Mouse (Mus musculus) stomach, embryonic 16.5 days (tissue): Measurements from ENCODE around the gene Gpr179. TPM values are rescaled to one million over a fixed set of nuclear protein-coding genes. Genes with fewer than 3 reads are reported as not detected.

ENCODE experiments used
- ATAC-seq: fragments of 200-750 bp; cut with Nextera tagmentation; 2 replicates; pipeline ENCODE4 v1.8.0; 2017; ENCODE audit warnings: moderate number of reproducible peaks, moderate TSS enrichment; ENCODE audit not compliant: insufficient read depth, low FRiP score
- H3K27ac ChIP-seq: fragments of 300-500 bp; sonication (generic); 2 replicates; pipeline ENCODE4 v1.5.1; 2014; ENCODE audit warnings: low read length
- H3K27me3 ChIP-seq: fragments of 300-500 bp; sonication (generic); 2 replicates; pipeline ENCODE4 v1.6.1; 2014; ENCODE audit warnings: low read length, control low read depth, mixed read lengths; ENCODE audit not compliant: control insufficient read depth, insufficient read depth
- H3K36me3 ChIP-seq: fragments of 300-500 bp; sonication (generic); 2 replicates; pipeline ENCODE4 v1.6.1; 2014; ENCODE audit warnings: low read length; ENCODE audit not compliant: control insufficient read depth, insufficient read depth
- H3K4me1 ChIP-seq: fragments of 300-500 bp; sonication (generic); 2 replicates; pipeline ENCODE4 v1.6.1; 2014; ENCODE audit warnings: low read length, control low read depth, mixed read lengths; ENCODE audit not compliant: control insufficient read depth, insufficient read depth
- H3K4me2 ChIP-seq: fragments of 300-500 bp; sonication (generic); 2 replicates; pipeline ENCODE4 v1.6.1; 2014; ENCODE audit warnings: low read depth, low read length, mixed read lengths
- H3K4me3 ChIP-seq: fragments of 300-500 bp; sonication (generic); replicated peaks from 2 replicates; pipeline ENCODE4 v1.5.1; 2014; ENCODE audit warnings: mild to moderate bottlenecking, low read length
- H3K9ac ChIP-seq: fragments of 300-500 bp; sonication (generic); 2 replicates; pipeline ENCODE4 v1.6.1; 2014; ENCODE audit warnings: low read length
- H3K9me3 ChIP-seq: fragments of 300-500 bp; sonication (generic); replicated peaks from 2 replicates; pipeline ENCODE4 v1.6.1; 2016; ENCODE audit warnings: low read length, control low read depth; ENCODE audit not compliant: control insufficient read depth
- WGBS: fragments of 180-500 bp; shearing (Covaris S2); extraction: QIAGEN DNeasy Blood & Tissue Kit; methylation state at CpG from one replicate; pipeline ENCODE4 v1.1.7; 2014; 5-methylcytosine and 5-hydroxymethylcytosine counted together
- polyA plus RNA-seq: library from polyadenylated mRNA; unstranded; fragments of >200 nt; fragmentation: Nextera tagmentation; extraction: Ambion mirVana; gene quantifications from 2 replicates; pipeline ENCODE4 v1.2.1, GENCODE M21; 2015

Gene Gpr179
- polyA plus RNA-seq, 1 experiment from 2014 or later = 0.25 TPM

- Histone ChIP-seq H3K27me3 (no peaks in the 10 kb centered on the region), H3K4me1 (peaks cover 25% of the 10 kb centered on the region), H3K9ac (no peak overlapping the region), H3K27ac (no peak overlapping the region), H3K36me3 (no peaks in the 10 kb centered on the region), H3K4me2 (no peak overlapping the region), H3K9me3 (no peaks in the 10 kb centered on the region), H3K4me3 (no peak overlapping the region)
- WGBS = 90% methylated on average over 11 of the region's 11 CpGs
- ATAC-seq = no peak
These were observed 44.4 kb downstream of the Gpr179 start for GRCm38 (mm10) chr11:97307294-97308069.

- Histone ChIP-seq H3K36me3 (no peaks in the 10 kb centered on the region), H3K4me2 (no peak overlapping the region), H3K4me1 (peaks cover 30% of the 10 kb centered on the region), H3K4me3 (no peak overlapping the region), H3K9ac (no peak overlapping the region), H3K27ac (peak overlapping the region; percentile 57), H3K27me3 (no peaks in the 10 kb centered on the region), H3K9me3 (no peaks in the 10 kb centered on the region)
- WGBS = 34% methylated on average over 5 of the region's 5 CpGs
- no peak for ATAC-seq
These were observed 47.2 kb downstream of the Gpr179 start for GRCm38 (mm10) chr11:97304631-97305030.

- Histone ChIP-seq H3K9ac (peak overlapping the region; percentile 21; the same call in 1 of the 2 replicates), H3K4me2 (peak overlapping the region; percentile 2; the same call in 1 of the 2 replicates), H3K4me1 (peaks cover 21% of the 10 kb centered on the region), H3K4me3 (no peak overlapping the region), H3K27ac (peak overlapping the region; percentile 93), H3K9me3 (no peaks in the 10 kb centered on the region), H3K27me3 (no peaks in the 10 kb centered on the region), H3K36me3 (no peaks in the 10 kb centered on the region)
- peak; percentile 90 for ATAC-seq
- 10% methylated on average over 7 of the region's 7 CpGs for WGBS
These were observed 49.6 kb downstream of the Gpr179 start for GRCm38 (mm10) chr11:97302231-97302781.

GRCm38 (mm10) chr11:97301406-97301805, 50.5 kb downstream of the Gpr179 start:
- Histone ChIP-seq H3K9ac (no peak overlapping the region), H3K9me3 (no peaks in the 10 kb centered on the region), H3K4me1 (peaks cover 21% of the 10 kb centered on the region), H3K36me3 (no peaks in the 10 kb centered on the region), H3K27me3 (no peaks in the 10 kb centered on the region), H3K4me3 (no peak overlapping the region), H3K4me2 (no peak overlapping the region), H3K27ac (peak overlapping the region; percentile 93)
- ATAC-seq = no peak
- WGBS = 82% methylated on average over 16 of the region's 16 CpGs

GRCm38 (mm10) chr11:97299939-97300338, 51.9 kb downstream of the Gpr179 start:
- no peak overlapping the region for H3K9ac ChIP-seq
- H3K4me3 ChIP-seq = no peak overlapping the region
- peaks cover 21% of the 10 kb centered on the region for H3K4me1 ChIP-seq
- H3K4me2 ChIP-seq = no peak overlapping the region
- ATAC-seq = no peak
- WGBS = 82% methylated on average over 2 of the region's 2 CpGs
- H3K36me3 ChIP-seq = no peaks in the 10 kb centered on the region
- H3K9me3 ChIP-seq = no peaks in the 10 kb centered on the region
- H3K27me3 ChIP-seq = no peaks in the 10 kb centered on the region
- no peak overlapping the region for H3K27ac ChIP-seq

- no peaks in the 10 kb centered on the region for H3K9me3 ChIP-seq
- H3K4me2 ChIP-seq = no peak overlapping the region
- H3K36me3 ChIP-seq = no peaks in the 10 kb centered on the region
- ATAC-seq = no peak
- no peak overlapping the region for H3K9ac ChIP-seq
- no peak overlapping the region for H3K27ac ChIP-seq
- WGBS = 87% methylated on average over 3 of the region's 4 CpGs
- H3K4me1 ChIP-seq = peaks cover 3% of the 10 kb centered on the region
- H3K27me3 ChIP-seq = no peaks in the 10 kb centered on the region
- H3K4me3 ChIP-seq = no peak overlapping the region
These were observed 55.3 kb downstream of the Gpr179 start for GRCm38 (mm10) chr11:97296542-97296941.

- 84% methylated on average over 1 of the region's 1 CpGs for WGBS
- no peaks in the 10 kb centered on the region for H3K27me3 ChIP-seq
- no peaks in the 10 kb centered on the region for H3K36me3 ChIP-seq
- 0 out of 2 replicates have a peak, but pooled peaks cover 4% of the 10 kb centered on the region for H3K4me1 ChIP-seq
- ATAC-seq = no peak
- H3K9me3 ChIP-seq = no peaks in the 10 kb centered on the region
- H3K4me3 ChIP-seq = no peak overlapping the region
- H3K4me2 ChIP-seq = no peak overlapping the region
- no peak overlapping the region for H3K9ac ChIP-seq
- no peak overlapping the region for H3K27ac ChIP-seq
These were observed 59.1 kb downstream of the Gpr179 start for GRCm38 (mm10) chr11:97292731-97293130.

GRCm38 (mm10) chr11:97289276-97290230, 62.3 kb downstream of the Gpr179 start:
- peak overlapping the region; percentile 70 for H3K27ac ChIP-seq
- no peaks in the 10 kb centered on the region for H3K36me3 ChIP-seq
- 0 out of 2 replicates have a peak, but pooled peaks cover 9% of the 10 kb centered on the region for H3K4me1 ChIP-seq
- no peaks in the 10 kb centered on the region for H3K27me3 ChIP-seq
- H3K9ac ChIP-seq = no peak overlapping the region
- H3K4me3 ChIP-seq = no peak overlapping the region
- no peaks in the 10 kb centered on the region for H3K9me3 ChIP-seq
- ATAC-seq = peak; percentile 25; the same call in 1 of the 2 replicates
- H3K4me2 ChIP-seq = no peak overlapping the region
- 54% methylated on average over 12 of the region's 12 CpGs for WGBS
